Mouse (Mus musculus) heart, postnatal 0 days (tissue): ENCODE measurements around the gene Cdkal1.

Experiments
- CTCF ChIP-seq: IDR thresholded peaks from 2 replicates; pipeline ENCODE4 v1.5.1; 2016; ENCODE audit warnings: antibody characterized with exemption, control low read depth, low read depth
- EP300 ChIP-seq: IDR thresholded peaks from 2 replicates; pipeline ENCODE4 v1.6.1; 2016; ENCODE audit warnings: antibody characterized with exemption, low read depth

DNA sequence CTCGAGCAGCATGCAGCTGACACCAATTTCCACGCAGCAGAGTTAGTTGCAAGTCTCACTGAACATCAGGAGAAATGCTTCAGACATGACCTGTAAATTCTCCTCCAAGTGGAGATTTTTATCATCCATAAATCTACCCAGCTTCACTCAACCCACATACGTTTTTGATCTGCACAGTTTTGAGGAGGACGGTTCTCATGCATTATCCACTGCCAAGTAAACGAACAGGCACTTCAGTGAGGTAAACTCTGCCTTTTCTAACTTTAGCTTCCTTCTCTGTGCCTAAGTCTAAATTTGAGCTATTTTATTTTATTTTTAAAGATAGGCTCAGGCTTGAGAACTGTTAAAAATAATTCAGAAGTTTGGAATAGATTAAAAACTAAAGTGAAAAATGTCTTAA, 394.7 kb downstream of the Cdkal1 start:
- TF ChIP-seq CTCF (no peak), EP300 (no peak)
